Mouse (Mus musculus): Measurements from ENCODE around the gene Ahnak. TPM values are rescaled to one million over a fixed set of nuclear protein-coding genes. Genes with fewer than 3 reads are reported as not detected.
"Not testable (repeated sequence)": the region's sequence is repeated elsewhere in the genome, so short reads cannot be mapped to it uniquely, and the experiment has no call there.

The Ahnak gene
- total RNA-seq, 2 experiments from 2014 or later: 235 to 267 TPM

DNA sequence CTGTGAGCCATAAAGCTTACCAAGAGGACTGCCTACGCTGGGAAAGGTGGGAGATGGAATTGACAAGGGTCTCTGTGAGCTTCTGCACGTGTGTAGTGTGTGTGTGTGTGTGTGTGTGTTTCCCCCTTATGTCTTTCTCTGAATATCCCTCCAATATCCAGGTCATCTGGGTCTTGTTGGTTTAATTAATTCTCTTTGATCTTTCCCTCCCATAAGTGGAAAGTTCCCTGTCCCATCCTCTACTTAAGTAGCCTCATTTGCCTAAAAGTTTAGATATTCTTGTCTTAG, 4.5 kb downstream of the Ahnak start:
- DNase-seq: no peak

DNA sequence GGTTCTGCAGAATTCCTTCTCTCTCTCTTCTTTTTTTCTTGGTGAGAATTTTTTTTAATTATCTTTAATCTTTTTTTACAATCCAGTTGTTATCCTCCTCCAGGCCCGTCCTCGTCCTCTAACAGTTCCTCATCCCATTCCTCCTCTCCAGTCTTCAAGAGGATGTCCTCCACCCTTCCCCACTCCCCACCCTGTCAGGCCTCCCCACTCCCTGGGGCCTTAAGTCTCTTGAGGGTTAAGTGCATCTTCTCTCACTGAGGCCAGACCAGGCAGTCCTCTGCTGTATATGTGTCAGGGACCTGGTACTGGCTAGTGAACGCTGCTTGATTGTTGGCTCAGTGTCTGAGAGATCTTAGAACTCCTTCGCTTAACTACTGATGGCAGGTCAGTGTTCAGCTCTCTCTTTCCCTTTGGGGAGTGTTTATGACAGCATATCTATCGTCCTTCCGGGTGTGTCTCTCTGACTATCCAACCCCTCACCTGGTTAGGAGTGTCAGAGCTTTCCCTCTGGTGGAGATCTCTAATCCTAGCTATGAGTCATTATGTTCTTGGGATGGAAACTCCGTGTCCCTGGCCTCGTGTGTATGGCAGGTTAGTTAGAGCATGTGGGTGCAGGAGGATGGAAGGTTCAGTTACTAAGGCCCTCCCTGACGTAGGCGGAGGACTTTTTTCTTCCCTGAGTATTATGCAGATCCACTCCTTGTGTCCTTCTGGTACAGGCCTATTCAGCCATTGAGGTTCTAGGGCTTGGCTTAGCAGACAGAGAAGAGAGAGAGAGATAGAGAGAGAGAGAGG, 5.9 kb downstream of the Ahnak start:
- DNase-seq: no peak

DNA sequence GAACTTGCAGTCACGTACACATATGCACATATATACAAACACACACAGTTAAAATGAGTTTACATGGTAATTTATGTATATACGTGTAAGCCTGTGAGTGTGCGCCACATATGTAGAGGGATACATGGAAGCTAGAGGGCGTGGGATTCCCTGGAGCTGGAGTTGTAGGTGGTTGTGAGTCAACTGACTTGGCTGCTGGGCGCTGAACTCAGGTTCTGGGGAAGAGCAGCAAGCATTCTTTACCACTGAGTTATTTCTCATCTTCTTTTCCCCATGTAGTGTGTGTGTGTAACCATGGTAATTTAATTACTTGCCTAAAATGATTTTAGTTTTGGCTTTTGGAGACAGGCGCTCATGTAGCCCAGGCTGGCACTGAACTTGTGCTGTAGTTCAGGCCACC, 7.5 kb downstream of the Ahnak start:
- DNase-seq: no peak

DNA sequence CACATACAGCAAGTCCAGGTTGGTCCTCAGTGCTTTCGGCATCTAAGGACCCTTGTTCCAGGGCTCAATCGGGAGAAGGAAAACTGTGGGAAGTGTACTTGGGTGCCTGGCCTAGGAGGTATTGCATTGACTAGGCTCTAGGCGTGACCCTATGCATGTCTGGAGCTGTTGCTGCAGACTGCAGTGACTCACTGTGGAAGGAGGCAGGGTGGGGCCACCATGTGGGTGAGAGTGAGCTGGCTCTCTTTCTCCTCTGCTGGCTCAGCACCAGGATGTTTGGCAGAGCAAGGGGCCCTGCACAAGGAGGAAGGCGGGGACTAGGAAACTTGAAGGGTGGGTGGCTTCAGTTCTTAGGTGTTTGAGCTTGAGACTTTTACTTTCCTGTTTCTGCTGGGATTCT, 8.5 kb downstream of the Ahnak start:
- peak; percentile 83 for DNase-seq

DNA sequence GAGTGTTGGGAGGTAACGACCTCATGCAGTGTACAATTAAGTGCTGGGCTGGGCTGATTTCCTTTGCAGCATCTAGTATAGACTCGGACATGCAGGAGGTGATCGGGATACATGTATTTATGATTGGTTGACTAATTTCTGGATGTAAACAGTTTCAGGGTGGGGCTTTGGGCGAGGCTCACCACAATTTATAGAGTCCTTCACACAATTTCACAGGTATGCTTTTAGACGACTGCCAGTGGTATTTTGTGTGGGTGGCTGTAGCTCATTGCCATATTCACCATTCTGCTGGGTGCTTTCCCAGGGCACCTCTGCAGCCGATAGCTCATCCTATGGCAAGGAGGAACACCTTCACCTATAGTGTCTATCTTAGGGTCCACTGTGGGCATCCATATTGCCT, 9.5 kb downstream of the Ahnak start:
- DNase-seq: no peak

DNA sequence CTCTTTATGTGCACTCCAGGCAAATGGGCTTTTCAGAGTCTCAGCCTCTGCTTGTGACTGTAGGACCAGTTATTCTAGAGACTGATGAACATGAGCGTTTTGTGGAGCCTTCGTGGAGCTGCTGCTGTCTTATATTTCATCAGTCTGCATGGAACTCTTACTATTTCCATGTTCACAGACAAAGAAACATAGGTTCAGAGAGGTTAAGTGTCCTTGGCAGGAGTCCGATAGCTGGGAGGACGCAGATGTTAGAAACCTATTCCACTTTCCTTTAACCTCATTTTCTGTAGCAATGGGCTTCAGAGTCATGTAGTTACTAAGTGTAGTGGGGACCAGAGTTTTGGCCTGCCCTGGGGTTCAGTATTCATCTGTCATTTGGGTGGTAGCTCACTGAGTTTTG, 10.1 kb downstream of the Ahnak start:
- no peak for DNase-seq

DNA sequence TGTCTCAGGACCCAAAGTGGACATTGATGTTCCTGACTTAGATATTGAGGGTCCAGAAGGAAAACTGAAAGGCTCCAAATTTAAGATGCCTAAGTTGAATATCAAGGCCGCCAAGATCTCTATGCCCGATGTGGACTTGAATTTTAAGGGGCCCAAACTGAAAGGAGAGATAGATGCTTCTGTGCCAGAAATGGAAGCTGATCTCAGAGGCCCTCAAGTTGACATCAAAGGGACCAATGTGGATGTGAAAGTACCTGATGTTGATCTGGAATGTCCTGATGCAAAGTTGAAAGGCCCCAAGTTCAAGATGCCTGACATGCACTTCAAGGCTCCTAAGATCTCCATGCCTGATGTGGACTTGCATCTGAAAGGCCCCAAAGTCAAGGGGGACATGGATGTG, 17.8 kb downstream of the Ahnak start:
- DNase-seq: not testable (repeated sequence)

DNA sequence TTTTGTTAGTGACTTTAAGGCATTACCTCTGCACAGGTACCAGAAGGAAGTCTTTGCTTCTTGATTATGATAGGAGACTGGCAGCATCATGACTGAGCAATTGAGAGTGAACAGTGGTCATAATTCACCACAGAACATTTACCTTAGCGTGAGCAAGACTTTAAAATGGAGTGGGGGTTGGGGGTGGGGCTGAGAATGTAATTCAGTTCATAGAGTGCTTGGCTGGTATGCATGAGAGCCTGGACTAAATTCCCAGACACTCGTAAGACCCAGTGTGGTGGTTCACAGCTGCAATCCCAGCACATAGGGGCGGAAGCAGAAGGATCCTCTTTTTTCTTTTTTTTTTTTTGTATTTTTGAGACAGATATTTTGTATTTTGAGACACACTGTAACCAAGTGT, 30.2 kb downstream of the Ahnak start:
- DNase-seq: no peak

DNA sequence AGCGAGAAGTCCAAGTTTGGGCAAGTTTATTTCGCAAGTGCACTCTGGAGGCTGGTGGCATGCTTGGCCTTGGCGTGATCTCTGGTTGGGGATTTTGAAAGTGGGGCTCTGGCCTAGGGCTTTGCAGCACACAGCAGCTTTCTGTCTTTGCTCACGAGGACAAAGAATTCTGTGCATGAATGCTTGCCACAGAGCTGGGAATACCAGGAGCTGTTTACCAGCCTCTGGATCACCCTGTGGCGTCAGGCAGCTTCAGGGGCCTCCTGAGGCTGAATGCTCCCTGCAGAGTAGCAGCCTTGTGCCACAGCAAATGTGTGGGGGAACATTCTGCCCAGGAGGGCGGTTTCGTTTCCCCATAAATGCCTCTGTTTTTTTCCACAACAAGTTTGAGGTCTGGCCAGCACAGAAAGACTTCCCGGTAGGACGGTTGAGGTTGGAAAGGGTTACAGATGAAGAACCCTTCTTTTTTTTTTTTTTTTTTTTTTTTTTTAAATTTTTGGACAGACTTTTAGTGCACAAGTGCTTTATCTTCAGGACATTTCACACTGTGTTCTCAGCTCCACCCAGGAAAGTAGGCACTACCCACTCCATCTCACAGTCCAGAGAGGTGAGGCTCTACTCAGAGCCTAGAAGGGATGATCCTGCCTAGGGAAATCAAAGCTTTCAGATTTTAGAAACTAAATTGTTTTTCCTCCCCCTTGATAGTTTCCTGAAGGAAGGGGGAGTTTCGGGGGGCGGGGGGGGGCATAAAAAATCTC, 34.1 kb downstream of the Ahnak start:
- DNase-seq: peak; percentile 20

DNA sequence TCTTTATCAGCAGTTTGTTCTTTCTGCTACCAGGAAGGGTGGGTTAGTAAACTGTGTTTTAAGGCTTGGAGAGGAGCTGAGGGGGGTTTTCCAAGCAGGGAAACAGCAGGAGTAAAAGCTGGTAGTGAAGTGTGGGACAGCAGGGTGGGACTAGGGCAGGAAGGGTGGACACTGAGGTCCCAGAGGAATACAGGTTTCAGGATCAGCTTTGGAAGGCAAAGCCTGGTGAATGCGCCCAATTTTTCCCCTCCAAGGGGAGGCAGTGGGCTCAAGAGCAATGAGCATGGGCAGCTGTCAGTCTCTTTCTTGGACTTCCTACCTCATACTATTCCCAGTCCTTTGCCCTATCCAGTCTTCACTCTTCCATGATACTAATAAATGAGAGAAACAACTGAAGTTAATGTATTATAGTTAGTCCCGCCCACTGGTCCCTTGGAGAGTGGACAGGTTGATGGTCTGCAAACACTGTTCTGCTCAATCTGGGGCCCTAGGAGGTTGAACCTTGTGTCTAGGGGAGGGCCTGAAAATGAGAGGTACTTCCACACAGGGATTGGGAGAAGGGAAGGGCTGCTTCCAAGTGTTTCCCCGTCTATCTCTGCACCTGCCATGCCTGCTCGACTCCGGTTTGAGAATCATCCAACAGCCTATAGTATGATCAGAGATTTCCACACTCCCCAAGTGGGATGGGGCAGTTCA, 36.6 kb downstream of the Ahnak start:
- no peak for DNase-seq

DNA sequence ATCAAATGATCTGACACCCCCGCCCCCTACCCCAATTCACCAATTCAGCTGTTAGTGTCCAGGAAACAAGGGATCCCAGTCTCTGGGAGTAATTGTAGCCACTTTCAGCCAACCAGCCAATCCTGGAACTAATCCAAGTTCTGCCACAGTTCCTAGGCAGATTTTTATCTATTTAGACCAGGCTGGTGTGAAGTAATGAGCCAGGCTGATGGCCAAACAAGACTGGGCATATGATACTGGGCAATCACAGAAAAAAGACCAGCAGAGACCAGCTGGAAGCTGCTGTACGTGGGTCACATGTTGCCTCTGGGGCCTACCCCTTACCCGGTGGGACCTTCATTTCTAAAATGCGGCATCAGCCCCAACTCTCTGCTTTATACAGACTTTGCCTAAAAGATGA, 37.5 kb downstream of the Ahnak start:
- DNase-seq: no peak

DNA sequence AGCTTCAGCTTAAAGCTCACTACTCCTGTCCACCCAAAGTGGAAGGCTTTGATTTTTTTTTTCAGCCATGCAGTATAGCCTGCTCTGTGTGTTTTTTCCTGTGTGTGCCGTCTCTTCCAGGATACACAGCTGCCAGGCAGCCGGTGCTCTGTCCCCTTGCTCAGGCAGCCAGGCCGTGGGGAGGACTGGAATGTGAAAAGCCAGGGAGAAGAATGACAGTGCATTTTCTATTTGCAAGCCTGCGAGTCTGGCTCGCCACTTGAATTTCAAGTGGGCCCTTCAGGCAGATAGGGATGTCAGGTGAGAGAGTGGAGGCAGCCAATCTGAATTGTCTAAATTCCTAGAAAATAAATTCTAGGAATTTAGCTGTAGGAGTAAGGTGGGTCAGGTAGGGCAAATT, 38.7 kb downstream of the Ahnak start:
- peak; percentile 23 for DNase-seq

DNA sequence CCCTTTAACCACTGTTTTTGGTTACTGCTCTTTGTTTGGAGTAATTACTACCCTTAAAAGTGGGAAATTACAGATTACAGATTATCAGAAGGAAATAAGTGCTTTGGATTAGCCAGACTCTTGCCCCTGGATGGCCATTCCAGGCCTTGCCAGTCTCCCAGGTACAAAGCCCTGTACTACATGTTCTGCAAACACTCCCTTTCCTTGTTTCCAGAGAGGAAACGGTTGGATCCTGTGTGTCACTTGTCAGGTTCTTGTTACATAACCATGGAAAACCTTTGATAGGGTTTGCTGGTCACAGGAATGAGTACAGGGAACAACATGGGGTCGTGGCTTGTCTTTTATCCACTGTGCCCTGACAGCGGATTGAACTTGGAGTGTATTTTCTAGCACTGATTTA, 39.3 kb downstream of the Ahnak start:
- DNase-seq: no peak

DNA sequence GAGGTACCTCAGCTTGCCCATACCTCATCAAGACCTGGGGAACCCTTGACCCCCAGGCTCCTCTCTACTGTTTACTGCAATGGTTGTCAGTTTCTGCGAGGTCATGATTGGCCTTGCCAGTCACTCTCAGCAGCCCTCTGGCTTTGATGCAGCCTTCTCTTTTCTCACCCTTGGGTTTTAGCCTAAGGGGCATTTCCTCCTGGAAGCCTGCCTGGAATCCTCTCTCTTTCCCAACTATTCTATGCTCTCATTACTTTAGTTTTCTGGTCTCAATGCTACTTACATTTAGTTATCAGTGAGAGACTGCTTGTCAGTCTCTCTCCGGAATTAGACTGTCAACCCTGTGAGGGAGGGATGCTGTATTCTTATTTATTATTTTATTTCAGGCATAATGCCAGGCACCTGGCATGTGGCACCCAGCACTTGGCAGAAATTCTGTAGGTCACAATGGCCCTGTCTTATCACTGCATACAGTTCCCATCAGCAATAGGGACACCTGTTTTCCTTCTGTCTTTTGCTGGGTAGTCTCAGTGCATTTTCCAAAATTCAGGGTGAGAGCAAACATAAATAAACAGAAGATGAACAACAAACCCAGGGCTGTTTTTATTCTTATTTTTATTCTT, 40.7 kb downstream of the Ahnak start:
- DNase-seq: no peak

DNA sequence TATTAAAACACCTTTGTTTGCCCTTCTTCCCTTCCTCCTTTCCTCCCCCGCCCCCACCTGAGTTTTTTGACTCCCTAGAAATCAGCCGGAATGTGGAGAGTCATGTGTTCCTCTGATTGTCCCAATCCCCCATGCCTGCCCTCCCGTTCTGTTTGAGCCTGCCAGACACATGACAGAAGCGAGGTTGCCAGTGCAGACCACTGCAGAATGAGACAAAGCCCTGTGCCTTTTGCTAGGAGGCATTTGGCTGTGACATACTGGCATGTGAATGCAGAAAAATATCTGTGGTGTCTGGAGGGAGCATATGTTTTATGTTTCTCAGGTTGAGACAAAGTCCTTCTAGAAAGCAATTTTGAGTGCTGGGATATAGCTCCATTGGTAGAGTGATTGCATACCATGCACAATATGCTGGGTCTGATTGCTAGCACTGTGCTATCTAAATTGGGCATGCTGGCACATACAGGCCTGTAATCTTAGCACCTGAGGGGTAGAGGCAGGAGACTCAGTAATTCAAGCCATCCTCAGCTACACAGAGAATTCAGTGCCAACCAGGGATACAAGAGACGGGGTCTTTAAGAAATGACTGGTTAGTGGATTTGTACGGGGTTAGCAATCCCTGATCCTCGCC, 43.5 kb downstream of the Ahnak start:
- no peak for DNase-seq

DNA sequence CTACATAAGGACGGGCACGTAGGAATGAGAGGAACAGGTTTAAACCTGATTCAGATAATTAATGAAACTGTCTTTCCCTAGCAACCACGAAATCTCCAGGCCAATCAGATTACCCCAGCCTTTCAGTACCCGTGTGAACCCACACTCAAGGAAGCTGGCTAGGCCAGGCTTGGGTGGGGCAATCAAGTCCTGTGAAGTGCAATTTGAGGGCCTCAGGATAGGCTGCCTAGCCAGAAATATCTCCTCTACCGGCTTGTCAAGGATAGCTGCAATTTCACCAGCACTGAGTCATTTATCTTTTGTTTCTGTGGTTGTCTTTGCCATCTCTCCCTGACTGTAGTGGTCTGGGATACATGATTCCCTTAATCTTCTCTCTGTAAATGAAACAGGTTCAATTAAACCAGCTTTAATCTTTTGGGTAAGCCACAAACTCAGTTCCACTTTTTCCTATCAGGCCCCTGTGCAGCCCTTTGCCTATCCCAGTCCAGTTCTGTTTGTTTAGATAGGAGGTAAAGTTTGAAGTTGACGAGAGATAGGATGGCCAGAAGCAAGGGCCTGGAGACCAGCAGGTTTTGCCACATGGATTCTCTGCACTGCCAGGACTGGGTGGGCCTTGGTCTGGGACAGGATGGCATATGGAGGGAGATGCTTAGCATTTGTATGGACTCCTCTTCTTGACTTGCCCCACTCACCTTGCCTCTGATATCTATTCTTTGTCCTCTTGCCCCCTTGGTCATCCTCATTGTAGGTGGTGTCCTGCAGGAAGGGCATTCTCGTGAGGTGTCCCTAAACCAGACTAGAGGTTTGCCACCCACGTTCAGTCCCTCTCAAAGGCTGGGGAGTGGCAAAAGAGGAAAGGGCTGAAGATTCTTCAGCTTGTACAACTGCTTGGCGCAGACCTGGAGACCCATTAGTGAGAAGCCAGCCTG, 44.6 kb downstream of the Ahnak start:
- DNase-seq: no peak

DNA sequence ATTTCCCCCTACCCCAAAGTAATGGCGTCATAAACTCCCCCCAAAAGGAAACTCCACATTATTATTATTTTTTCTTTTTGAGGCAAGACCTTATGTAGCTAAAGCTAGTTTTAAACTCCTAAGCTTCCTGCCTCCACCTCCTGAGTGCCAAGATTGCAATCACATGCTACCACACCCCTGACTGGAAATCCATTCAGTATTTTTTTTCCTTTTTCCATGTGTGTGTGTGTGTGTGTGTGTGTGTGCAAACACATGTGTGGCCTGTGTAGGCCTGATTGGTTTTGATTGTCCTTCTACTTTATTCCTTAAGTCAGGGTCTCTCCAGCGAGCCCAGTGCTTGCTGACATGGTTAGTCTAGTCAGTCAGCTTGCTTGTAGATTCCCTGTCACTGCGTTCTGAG, 45.4 kb downstream of the Ahnak start:
- no peak for DNase-seq

DNA sequence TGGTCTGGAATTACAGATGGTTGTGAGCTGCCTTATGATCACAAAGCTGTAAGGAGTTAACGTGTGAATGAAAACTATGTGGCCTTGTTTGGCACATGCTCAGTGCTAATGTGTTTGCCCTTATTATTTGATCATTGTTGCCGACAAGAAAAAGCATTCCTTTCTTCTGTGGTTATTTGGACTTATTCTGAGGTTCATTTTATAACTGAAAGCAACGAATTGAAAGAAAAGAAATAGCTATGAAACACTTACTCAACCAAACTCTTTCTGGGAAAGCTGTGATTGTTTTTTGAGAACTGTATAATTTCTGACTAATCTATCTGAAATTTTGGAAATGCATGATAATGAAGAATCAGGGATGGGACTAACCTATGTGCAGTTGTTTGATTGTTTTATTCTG, 46.0 kb downstream of the Ahnak start:
- DNase-seq: no peak

DNA sequence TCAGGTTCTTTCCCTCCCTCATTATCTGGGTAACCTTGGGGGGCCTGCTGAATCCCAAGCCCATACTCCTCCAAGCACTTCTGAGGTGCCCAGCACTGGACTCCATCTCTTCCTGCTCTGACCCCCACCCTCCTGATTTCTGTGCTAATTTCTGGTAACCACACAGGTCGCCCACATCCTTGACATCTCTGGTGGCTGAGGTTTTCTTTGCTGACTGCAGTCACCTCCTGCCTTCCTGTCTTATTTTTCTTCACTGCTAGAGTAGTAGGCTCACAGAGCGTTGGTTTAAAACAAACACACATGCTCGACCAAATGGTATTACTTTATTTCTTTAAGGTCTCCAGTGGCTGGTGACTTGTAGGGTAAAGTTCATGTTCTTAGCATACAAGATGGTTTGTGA, 49.1 kb downstream of the Ahnak start:
- no peak for DNase-seq

DNA sequence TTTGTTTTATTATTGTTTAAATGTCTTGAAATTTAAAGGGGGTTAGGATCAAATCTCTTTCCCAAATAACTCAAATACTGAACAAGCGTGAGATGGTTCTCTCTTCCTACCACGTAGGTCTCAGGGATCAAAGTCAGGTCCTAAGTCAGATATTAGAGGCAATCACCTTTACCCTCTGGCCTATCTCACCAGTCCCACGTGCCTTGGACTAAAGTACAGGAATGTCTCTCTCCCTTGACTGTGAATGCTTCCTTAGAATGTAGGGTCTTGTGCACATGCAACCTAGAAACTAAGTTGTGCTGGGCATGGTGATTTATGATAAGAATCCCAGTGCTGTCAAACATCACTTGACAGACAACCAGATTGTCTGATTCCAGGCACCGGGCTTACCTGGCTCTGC, 50.2 kb downstream of the Ahnak start:
- DNase-seq: no peak

DNA sequence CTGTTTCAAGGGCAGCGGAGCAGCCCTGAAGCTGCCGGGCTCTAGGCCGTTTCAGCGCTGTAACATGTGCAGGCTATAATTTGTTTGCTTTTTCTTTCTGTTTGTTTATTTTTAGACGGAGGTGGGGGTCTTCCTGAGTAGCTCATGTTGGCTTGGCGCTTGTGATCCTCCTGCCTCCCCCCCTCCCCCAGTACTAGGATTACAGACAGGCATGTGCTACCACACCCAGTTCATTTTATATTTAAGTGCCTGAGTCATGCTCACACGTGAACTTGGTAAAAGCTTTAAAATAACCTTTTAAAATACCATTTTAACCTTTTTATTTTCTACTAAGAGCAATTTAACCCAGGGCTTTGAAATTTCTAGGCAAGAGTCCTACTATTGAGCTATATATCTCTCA, 50.8 kb downstream of the Ahnak start:
- DNase-seq: no peak

DNA sequence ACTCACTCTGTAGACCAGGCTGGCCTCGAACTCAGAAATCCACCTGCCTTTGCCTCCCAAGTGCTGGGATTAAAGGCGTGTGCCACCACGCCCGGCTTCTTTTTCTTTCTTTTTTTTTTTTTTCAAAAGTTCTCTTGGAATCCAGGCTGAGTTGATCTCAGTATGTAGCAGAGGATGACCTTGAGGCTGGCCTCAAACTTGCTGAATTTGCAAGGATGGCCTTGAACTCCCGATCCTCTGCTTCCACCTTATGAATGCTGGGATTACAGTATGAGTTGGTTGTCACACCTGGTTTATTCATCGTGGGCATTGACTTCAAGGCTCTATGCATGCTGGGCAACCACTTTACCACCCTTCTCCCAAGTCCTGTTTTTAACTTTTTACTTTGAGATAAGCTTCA, 51.6 kb downstream of the Ahnak start:
- no peak for DNase-seq

Data from gastrocnemius, postnatal 10 days (tissue).